Mouse (Mus musculus): ENCODE measurements around the gene Wnt5a. TPM values are rescaled to one million over a fixed set of nuclear protein-coding genes. Genes with fewer than 3 reads are reported as not detected.
A peak's percentile ranks its signal among the peaks of the same experiment; 100 is the strongest.

Gene Wnt5a
- polyA plus RNA-seq, 1 experiment from 2014 or later = 14.8 TPM

DNA sequence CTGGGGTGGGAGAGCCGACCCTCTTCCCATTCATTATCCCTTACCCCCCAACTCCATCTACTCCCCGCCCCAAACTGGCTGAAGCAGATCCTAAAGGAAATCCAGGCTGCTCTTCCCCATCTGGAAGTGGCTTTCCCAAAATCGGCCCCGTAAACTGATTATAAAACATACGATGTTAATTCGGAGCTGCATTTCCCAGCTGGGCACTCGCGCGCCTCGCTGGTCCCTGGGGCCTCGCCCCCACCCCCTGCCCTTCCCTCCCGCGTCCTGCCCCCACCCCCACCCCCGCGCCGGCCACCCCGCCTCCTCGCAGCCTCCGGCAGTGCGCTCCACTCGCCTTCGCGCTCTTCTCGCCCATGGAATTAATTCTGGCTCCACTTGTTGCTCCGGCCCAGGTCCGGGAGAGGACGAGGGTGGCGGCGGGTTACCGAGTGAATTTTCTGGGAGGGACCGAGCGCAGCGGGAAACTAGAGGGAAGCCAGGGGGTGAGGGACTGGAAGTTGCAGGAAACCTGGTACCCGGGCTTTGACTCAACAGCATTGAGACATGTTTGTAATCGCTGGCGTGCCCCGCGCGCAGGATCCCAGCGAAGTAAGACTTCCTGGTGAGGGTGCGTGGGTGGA lies 6.6 kb downstream of the Wnt5a start:
- ATAC-seq (ENCODE audit: low FRiP score, low read depth) = no peak
- WGBS = 1% methylated on average over 41 of the region's 41 CpGs

DNA sequence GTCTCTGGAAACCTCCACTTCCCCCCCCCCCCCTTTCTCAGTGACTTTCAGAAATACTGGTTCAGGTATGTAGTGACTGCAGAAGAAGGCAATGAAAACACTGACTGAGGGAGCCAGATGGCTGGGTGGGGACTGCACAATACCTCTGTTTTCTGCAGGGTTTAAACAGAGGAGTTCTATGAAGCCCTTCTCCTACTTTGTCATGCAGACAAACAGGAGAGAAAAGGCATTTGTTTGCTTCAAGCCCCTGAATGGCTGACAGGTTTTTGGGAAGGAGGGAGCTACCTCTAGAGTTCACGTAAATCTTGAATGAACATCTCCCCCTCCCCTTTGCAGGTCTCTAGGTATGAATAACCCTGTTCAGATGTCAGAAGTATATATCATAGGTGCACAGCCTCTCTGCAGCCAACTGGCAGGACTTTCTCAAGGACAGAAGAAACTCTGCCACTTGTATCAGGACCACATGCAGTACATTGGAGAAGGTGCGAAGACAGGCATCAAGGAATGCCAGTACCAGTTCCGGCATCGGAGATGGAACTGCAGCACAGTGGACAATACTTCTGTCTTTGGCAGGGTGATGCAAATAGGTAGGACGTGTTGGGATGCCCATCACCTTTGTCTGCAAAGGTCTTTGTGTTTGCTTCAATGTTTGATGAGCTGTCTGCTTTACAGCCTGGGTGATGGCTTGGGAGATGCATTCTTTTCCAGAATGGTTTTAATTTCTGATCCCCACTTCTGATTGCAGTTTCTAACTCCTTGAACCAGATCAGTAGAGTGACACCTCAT lies 8.4 kb downstream of the Wnt5a start:
- no peak overlapping the region for H3K4me3 ChIP-seq
- peaks cover 39% of the 10 kb centered on the region for H3K27me3 ChIP-seq (replicated peaks)
- peaks cover 2% of the 10 kb centered on the region; the same call in 1 of the 2 replicates for H3K36me3 ChIP-seq
- 67% methylated on average over 5 of the region's 5 CpGs for WGBS
- H3K4me1 ChIP-seq = peaks cover 34% of the 10 kb centered on the region
- no peak for ATAC-seq (ENCODE audit: low FRiP score, low read depth)
- no peaks in the 10 kb centered on the region for H3K9me3 ChIP-seq
- no peak overlapping the region for H3K27ac ChIP-seq
- peak overlapping the region; percentile 91 for H3K4me2 ChIP-seq (replicated peaks)
- H3K9ac ChIP-seq = no peak overlapping the region

More for the DNA sequence above, 6.6 kb downstream of the Wnt5a start:
- Histone ChIP-seq H3K9me3 (no peaks in the 10 kb centered on the region), H3K4me3 (peak overlapping the region; percentile 43), H3K4me1 (peaks cover 39% of the 10 kb centered on the region), H3K9ac (peak overlapping the region; percentile 47), H3K4me2 (replicated peaks) (peak overlapping the region; percentile 91), H3K36me3 (no peaks in the 10 kb centered on the region; the same call in 1 of the 2 replicates), H3K27ac (no peak overlapping the region), H3K27me3 (replicated peaks) (peaks cover 41% of the 10 kb centered on the region)

DNA sequence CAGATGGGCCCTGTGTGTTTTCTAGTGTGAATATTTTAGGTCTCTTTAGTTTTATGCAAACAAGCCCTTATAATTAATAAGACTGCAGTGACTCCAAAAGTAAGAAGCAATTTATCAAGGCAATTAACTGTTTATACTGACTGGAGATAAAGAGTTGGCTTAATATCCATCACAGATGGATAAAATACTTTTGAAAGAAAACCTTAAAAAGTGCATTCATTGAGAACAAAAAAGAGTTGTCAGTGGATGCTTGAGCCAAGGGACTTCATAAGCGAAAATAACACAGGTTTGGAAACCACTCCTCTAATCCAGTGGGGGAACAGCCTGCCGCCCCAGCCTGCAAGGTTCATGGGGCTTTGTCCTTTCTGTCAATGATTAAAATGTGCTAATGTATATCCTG lies 9.6 kb downstream of the Wnt5a start:
- Histone ChIP-seq H3K9me3 (no peaks in the 10 kb centered on the region), H3K36me3 (peaks cover 7% of the 10 kb centered on the region; the same call in 1 of the 2 replicates), H3K27ac (no peak overlapping the region), H3K9ac (no peak overlapping the region), H3K4me1 (peaks cover 27% of the 10 kb centered on the region), H3K4me2 (replicated peaks) (no peak overlapping the region), H3K4me3 (no peak overlapping the region), H3K27me3 (replicated peaks) (peaks cover 29% of the 10 kb centered on the region; the same call in 1 of the 2 replicates)
- no peak for ATAC-seq (ENCODE audit: low FRiP score, low read depth)
- 24% methylated on average over 2 of the region's 2 CpGs for WGBS

DNA sequence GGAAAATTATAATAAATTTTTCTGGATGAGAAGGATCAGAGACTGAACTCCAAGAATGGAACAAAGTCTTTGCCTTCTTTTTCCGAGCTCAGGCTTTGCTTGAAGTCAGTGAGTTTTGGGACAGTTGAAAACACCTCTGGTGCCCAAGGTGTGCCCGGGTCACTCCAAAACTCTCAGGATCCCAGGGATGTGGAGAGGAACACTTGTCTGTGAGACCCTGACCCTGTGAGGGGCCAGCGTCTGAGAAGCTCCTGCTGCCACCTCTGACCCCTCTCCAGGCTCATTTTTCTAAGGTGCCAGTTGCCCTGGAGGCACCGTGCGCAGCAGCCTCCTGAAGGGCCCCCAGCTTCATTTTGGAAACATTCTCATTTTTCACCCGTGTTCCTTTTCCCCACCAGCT lies 10.8 kb downstream of the Wnt5a start:
- no peak for ATAC-seq (ENCODE audit: low FRiP score, low read depth)
- Histone ChIP-seq H3K27me3 (replicated peaks) (peaks cover 20% of the 10 kb centered on the region; the same call in 1 of the 2 replicates), H3K9me3 (no peaks in the 10 kb centered on the region), H3K4me1 (peaks cover 15% of the 10 kb centered on the region), H3K36me3 (peaks cover 7% of the 10 kb centered on the region; the same call in 1 of the 2 replicates), H3K4me3 (no peak overlapping the region), H3K4me2 (replicated peaks) (no peak overlapping the region), H3K9ac (no peak overlapping the region), H3K27ac (no peak overlapping the region)
- 48% methylated on average over 6 of the region's 6 CpGs for WGBS

DNA sequence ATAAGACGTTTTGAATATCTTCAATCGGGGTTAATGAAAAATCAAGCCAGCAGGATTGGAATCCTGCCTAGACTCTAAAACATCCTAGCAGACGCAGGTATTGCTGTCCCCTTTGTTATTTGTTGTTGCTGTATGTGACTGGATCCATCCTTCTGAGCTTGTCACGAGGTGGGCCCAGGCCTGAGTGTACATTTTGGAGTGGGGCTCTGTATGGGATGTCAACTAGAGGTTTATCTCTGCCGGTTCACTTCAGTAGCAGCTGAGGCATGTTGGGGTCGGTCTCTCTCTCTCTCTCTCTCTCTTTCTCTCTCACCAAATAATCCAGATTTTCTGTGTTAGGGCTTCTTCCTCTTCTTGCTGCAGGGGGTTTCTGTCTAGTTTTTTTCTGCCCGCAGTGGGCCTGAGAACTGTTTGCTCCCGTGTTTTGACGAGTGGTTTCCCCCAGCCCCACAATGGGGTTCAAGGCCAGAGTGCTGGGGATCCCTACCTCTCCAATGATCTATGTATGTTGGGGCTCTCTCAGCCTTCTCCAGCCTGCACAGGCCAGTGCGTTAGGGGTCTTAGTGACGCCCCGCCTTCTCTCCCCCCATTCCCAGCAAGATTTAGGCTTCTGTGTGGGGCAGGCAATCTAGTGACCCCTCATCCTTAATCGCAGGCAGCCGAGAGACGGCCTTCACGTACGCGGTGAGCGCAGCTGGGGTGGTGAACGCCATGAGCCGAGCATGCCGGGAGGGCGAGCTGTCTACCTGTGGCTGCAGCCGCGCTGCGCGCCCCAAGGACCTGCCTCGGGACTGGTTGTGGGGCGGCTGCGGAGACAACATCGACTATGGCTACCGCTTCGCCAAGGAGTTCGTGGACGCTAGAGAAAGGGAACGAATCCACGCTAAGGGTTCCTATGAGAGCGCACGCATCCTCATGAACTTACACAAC lies 13.3 kb downstream of the Wnt5a start:
- 85% methylated on average over 39 of the region's 39 CpGs for WGBS
- H3K36me3 ChIP-seq = peaks cover 15% of the 10 kb centered on the region
- H3K27ac ChIP-seq = no peak overlapping the region
- ATAC-seq (ENCODE audit: low FRiP score, low read depth) = no peak
- no peaks in the 10 kb centered on the region for H3K9me3 ChIP-seq
- no peak overlapping the region for H3K9ac ChIP-seq
- H3K4me1 ChIP-seq = no peaks in the 10 kb centered on the region
- H3K4me3 ChIP-seq = no peak overlapping the region
- no peak overlapping the region for H3K4me2 ChIP-seq (replicated peaks)
- H3K27me3 ChIP-seq (replicated peaks) = peaks cover 4% of the 10 kb centered on the region; the same call in 1 of the 2 replicates

DNA sequence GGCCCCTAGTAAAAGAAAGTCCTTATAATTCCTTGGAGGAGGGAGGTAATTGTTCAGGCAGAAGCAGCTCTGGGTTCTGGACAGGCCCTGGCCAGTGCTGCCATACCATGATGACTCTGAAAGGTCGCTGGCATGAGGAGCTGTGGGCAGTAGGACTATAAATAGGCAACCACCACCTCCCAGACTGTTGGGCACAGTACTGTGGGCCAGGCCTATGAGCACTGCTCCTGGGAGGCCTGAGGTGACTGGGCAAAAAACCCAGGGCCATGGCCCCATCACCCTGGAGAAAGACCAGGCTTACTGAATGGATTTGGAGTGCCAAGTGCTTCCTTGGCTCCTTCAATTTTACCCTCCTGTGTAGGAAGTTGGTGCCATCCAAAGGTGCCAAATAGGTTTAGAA lies 16.6 kb downstream of the Wnt5a start:
- Histone ChIP-seq H3K27ac (no peak overlapping the region), H3K9me3 (no peaks in the 10 kb centered on the region), H3K4me2 (replicated peaks) (no peak overlapping the region), H3K36me3 (peaks cover 18% of the 10 kb centered on the region), H3K4me1 (no peaks in the 10 kb centered on the region), H3K4me3 (no peak overlapping the region), H3K9ac (no peak overlapping the region), H3K27me3 (replicated peaks) (no peaks in the 10 kb centered on the region)
- no peak for ATAC-seq (ENCODE audit: low FRiP score, low read depth)
- WGBS = 84% methylated on average over 1 of the region's 1 CpGs

DNA sequence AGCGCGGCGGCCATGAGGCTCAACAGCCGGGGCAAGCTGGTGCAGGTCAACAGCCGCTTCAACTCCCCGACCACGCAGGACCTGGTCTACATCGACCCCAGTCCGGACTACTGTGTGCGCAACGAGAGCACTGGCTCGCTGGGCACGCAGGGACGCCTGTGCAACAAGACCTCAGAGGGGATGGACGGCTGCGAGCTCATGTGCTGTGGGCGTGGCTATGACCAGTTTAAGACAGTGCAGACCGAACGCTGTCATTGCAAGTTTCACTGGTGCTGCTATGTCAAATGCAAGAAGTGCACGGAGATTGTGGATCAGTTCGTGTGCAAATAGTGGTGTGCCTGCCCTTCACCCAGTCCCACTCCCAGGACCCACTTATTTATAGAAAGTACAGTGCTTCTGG lies 18.1 kb downstream of the Wnt5a start:
- Histone ChIP-seq H3K9ac (no peak overlapping the region), H3K36me3 (peaks cover 18% of the 10 kb centered on the region), H3K4me1 (no peaks in the 10 kb centered on the region), H3K27me3 (replicated peaks) (no peaks in the 10 kb centered on the region), H3K4me3 (no peak overlapping the region), H3K9me3 (no peaks in the 10 kb centered on the region), H3K27ac (no peak overlapping the region), H3K4me2 (replicated peaks) (no peak overlapping the region)
- 88% methylated on average over 21 of the region's 21 CpGs for WGBS
- no peak for ATAC-seq (ENCODE audit: low FRiP score, low read depth)

DNA sequence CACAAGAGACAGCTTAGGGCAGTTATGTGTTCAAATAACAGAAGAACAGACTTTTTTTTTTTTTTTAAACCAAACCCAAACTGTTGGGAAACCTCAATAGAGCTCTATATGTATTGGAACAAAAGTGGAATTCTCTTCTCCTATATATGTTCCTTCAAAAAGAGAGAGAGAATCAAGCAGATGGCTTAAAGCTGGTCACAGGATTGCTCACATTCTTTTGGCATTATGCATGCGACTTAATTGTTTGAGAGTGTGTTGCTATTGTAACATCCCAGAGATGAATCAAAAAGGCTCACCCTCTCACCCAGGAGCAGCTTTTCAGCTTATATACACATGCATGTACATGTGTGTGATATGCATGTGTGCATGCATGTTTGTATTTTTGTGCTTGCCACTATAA lies 21.0 kb downstream of the Wnt5a start:
- H3K4me1 ChIP-seq = no peaks in the 10 kb centered on the region
- 72% methylated on average over 1 of the region's 1 CpGs for WGBS
- H3K4me2 ChIP-seq (replicated peaks) = no peak overlapping the region
- H3K27ac ChIP-seq = no peak overlapping the region
- ATAC-seq (ENCODE audit: low FRiP score, low read depth) = no peak
- H3K36me3 ChIP-seq = peaks cover 11% of the 10 kb centered on the region
- H3K4me3 ChIP-seq = no peak overlapping the region
- no peaks in the 10 kb centered on the region for H3K27me3 ChIP-seq (replicated peaks)
- H3K9me3 ChIP-seq = no peaks in the 10 kb centered on the region
- no peak overlapping the region for H3K9ac ChIP-seq

DNA sequence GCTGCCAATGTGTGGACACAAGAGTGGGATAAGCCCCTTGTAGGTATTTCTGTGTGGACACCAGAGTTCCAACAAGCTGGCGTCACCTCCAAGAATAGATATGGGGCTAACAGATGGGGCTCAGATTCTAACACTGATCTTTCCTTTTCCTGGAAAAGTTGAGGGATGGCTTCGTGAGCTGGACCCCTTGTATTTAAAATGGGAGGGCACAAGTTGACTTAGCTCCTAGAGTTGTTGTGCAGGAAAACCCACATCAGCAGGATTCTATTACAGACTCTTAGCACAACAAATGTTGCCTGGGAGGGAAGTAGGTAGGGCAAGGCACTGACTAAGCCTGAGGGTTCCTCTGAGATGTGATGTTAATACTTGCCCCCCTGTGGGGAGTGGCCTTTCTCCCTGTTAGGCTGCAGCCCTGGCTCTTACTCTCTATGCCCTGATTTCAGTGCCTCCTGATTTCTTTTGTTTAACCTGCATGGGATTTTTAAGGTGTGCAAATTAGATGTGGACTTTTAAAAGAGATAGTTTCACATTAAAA lies 23.7 kb downstream of the Wnt5a start:
- Histone ChIP-seq H3K27me3 (replicated peaks) (no peaks in the 10 kb centered on the region), H3K27ac (no peak overlapping the region), H3K9ac (no peak overlapping the region), H3K4me1 (no peaks in the 10 kb centered on the region), H3K9me3 (no peaks in the 10 kb centered on the region), H3K36me3 (0 out of 2 replicates have a peak, but pooled peaks cover 3% of the 10 kb centered on the region), H3K4me2 (replicated peaks) (no peak overlapping the region), H3K4me3 (no peak overlapping the region)
- no peak for ATAC-seq (ENCODE audit: low FRiP score, low read depth)
- WGBS = 60% methylated on average over 2 of the region's 2 CpGs

DNA sequence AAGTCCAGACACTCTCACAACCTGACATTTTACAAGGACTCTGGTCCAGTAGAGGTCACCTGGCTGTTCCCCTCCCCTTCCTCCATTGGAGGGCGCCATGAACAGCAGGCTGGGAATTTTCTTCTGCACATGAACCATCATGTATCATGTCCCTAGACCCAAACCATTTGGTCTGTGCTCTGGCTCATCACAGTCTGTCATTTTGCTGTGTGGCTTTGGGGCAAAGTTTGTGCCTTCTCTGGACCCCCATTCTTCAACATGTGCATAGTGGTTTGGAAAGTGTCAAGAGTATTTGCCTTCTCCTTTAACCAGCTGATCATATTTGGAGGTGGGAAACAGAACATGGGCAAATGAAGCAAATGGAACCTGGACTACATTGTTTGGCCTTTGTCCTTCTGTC lies 27.0 kb downstream of the Wnt5a start:
- no peak overlapping the region for H3K4me3 ChIP-seq
- H3K9me3 ChIP-seq = no peaks in the 10 kb centered on the region
- no peak overlapping the region for H3K27ac ChIP-seq
- no peaks in the 10 kb centered on the region for H3K27me3 ChIP-seq (replicated peaks)
- no peak for ATAC-seq (ENCODE audit: low FRiP score, low read depth)
- 47% methylated on average over 1 of the region's 1 CpGs for WGBS
- no peaks in the 10 kb centered on the region for H3K36me3 ChIP-seq
- no peak overlapping the region for H3K9ac ChIP-seq
- no peaks in the 10 kb centered on the region for H3K4me1 ChIP-seq
- H3K4me2 ChIP-seq (replicated peaks) = no peak overlapping the region

DNA sequence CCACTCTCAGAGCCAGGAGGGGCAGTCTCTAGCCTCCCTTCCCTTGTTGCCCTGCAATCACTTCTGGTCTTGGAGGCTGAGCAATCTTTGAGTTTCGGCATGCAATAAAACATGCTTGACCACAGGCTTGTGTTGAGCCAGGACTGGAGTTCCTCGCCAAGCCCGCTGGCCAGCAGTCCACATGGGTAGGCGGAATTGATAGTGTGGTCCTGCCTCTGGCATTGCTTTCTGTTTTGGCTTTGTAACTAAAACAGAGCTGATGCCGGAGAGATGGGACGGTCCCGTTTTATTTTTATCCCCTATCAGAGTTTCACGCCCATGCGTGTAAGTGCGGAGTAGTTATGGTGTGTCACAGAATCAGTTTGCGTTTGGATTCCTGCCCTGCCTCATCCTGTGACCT lies 28.4 kb downstream of the Wnt5a start:
- Histone ChIP-seq H3K4me1 (no peaks in the 10 kb centered on the region), H3K4me2 (replicated peaks) (no peak overlapping the region), H3K36me3 (no peaks in the 10 kb centered on the region), H3K9me3 (no peaks in the 10 kb centered on the region), H3K9ac (no peak overlapping the region), H3K27ac (no peak overlapping the region), H3K4me3 (no peak overlapping the region), H3K27me3 (replicated peaks) (no peaks in the 10 kb centered on the region)
- WGBS = 94% methylated on average over 11 of the region's 11 CpGs
- ATAC-seq (ENCODE audit: low FRiP score, low read depth) = no peak

DNA sequence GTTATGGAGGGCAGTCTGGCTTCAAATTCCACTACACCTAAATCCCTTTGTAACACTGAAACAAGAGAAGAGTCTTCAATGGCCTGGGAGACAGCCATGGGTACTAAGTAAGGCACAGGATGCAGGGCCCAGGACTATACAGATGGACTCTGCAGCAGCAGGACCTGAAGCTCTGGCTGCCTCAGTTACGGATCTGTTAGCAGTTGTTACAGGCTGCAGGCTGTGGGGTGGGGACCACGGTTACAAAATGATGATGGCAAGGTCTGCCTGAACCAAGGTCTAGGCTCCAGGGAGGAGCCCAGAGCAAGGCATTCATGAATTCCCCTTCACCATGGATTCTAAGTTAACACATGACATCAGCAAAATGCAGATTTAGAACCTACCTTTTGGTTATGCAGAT lies 29.3 kb downstream of the Wnt5a start:
- 68% methylated on average over 2 of the region's 2 CpGs for WGBS
- Histone ChIP-seq H3K4me3 (no peak overlapping the region), H3K4me1 (no peaks in the 10 kb centered on the region), H3K27ac (no peak overlapping the region), H3K4me2 (replicated peaks) (no peak overlapping the region), H3K27me3 (replicated peaks) (no peaks in the 10 kb centered on the region), H3K9me3 (no peaks in the 10 kb centered on the region), H3K9ac (no peak overlapping the region), H3K36me3 (no peaks in the 10 kb centered on the region)
- no peak for ATAC-seq (ENCODE audit: low FRiP score, low read depth)

All from neural tube, embryonic 12.5 days (tissue).